Mouse (Mus musculus): ENCODE results near the gene Lrp1.

GRCm38 (mm10) chr10:127587776-127588175 is 33.2 kb downstream of the Lrp1 start:
- TF ChIP-seq POLR2A (IDR thresholded peaks at IDR 0.05; ENCODE audit: low read depth, low read length) (no peak), MAX (IDR thresholded peaks at IDR 0.05; ENCODE audit: low read length) (no peak), USF1 (IDR thresholded peaks at IDR 0.05; ENCODE audit: low read depth, low read length) (no peak), EP300 (IDR thresholded peaks at IDR 0.05; ENCODE audit: low read length) (no peak), ETS1 (conservative IDR thresholded peaks at IDR 0.05; ENCODE audit: low read depth, low read length) (no peak), CTCF (conservative IDR thresholded peaks at IDR 0.05 in 1 of 2, IDR thresholded peaks at IDR 0.05 in 1 of 2; ENCODE audit: low read depth in 2 of 2, low read length in 2 of 2) (no peak), E2F4 (IDR thresholded peaks at IDR 0.05; ENCODE audit: insufficient replicate concordance, low read depth, low read length) (no peak), NELFE (IDR thresholded peaks at IDR 0.05; ENCODE audit: low read depth, low read length) (no peak), RCOR1 (conservative IDR thresholded peaks at IDR 0.05; ENCODE audit: low read depth, low read length) (no peak)
